Mouse (Mus musculus) liver, embryonic 14.5 days (tissue): ENCODE results near the gene Gm12790. TPM values are rescaled to one million over a fixed set of nuclear protein-coding genes. Genes with fewer than 3 reads are reported as not detected.
"Not testable (repeated sequence)": the region's sequence is repeated elsewhere in the genome, so short reads cannot be mapped to it uniquely, and the experiment has no call there.

Experiments
- ATAC-seq: fragments of 200-750 bp; cut with Nextera tagmentation; 2 replicates; pipeline ENCODE4 v1.8.0; 2017; ENCODE audit warnings: moderate number of reproducible peaks, mild to moderate bottlenecking, moderate library complexity; ENCODE audit not compliant: insufficient read depth
- DNase-seq, 3 experiments: peaks; one replicate each; pipeline ENCODE4 v3.0.0-alpha.2; 2012 to 2013; ENCODE audit warnings: low read depth in 3 of 3, low spot score in 3 of 3
- H3K27ac ChIP-seq: fragments of 300-500 bp; sonication (generic); 2 replicates; pipeline ENCODE4 v1.5.1; 2014; ENCODE audit warnings: moderate library complexity, mild to moderate bottlenecking, control low read depth, inconsistent platforms
- H3K27me3 ChIP-seq: fragments of 300-500 bp; sonication (generic); 2 replicates; pipeline ENCODE4 v1.6.1; 2014; ENCODE audit warnings: mild to moderate bottlenecking, low read length, moderate library complexity; ENCODE audit not compliant: control insufficient read depth, insufficient read depth
- H3K36me3 ChIP-seq: fragments of 300-500 bp; sonication (generic); replicated peaks from 2 replicates; pipeline ENCODE4 v1.6.1; 2014; ENCODE audit warnings: low read depth; ENCODE audit not compliant: control insufficient read depth, insufficient read depth
- H3K4me1 ChIP-seq, 2 experiments: fragments of 200-500 bp in 1 of 2; fragments of 300-500 bp in 1 of 2; sonication (generic) in 1 of 2; replicated peaks; 2 replicates each; pipeline ENCODE4 v1.6.1; 2012 to 2014; ENCODE audit warnings: antibody characterized with exemption in 1 of 2, inconsistent platforms in 1 of 2, low read length in 1 of 2; ENCODE audit not compliant: control insufficient read depth in 2 of 2, insufficient read depth in 2 of 2
- H3K4me2 ChIP-seq: fragments of 300-500 bp; sonication (generic); 2 replicates; pipeline ENCODE4 v1.6.1; 2014; ENCODE audit warnings: low read depth, mild to moderate bottlenecking, control low read depth, moderate library complexity
- H3K4me3 ChIP-seq, 2 experiments: fragments of 200-500 bp in 1 of 2; fragments of 300-500 bp in 1 of 2; sonication (generic) in 1 of 2; 2 replicates each; pipeline ENCODE4 v1.5.1; 2012 to 2014; ENCODE audit warnings: low read depth in 2 of 2, low read length in 2 of 2, mild to moderate bottlenecking in 2 of 2, control low read depth in 1 of 2, inconsistent platforms in 1 of 2, moderate library complexity in 1 of 2; ENCODE audit not compliant: insufficient read depth in 1 of 2
- H3K9ac ChIP-seq: fragments of 300-500 bp; sonication (generic); replicated peaks from 2 replicates; pipeline ENCODE4 v1.6.1; 2014; ENCODE audit warnings: mild to moderate bottlenecking, control low read depth, moderate library complexity
- H3K9me3 ChIP-seq: fragments of 300-500 bp; sonication (generic); 2 replicates; pipeline ENCODE4 v1.6.1; 2016; ENCODE audit warnings: low read length, mixed read lengths; ENCODE audit not compliant: control insufficient read depth
- CTCF ChIP-seq: IDR thresholded peaks from 2 replicates; pipeline ENCODE4 v1.5.1; 2016; ENCODE audit warnings: antibody characterized with exemption, low read depth, control low read depth
- EP300 ChIP-seq: IDR thresholded peaks from 2 replicates; pipeline ENCODE4 v1.6.1; 2016; ENCODE audit warnings: antibody characterized with exemption, low read depth
- WGBS: fragments of 180-500 bp; shearing (Covaris S2); extraction: QIAGEN DNeasy Blood & Tissue Kit; methylation state at CpG from one replicate; pipeline ENCODE4 v1.1.7; 2014; ENCODE audit not compliant: insufficient replicate concordance; 5-methylcytosine and 5-hydroxymethylcytosine counted together
- polyA plus RNA-seq, 2 experiments: library from polyadenylated mRNA; depleted of rRNA in 1 of 2; stranded (reverse) in 1 of 2; unstranded in 1 of 2; fragments of >200 nt; fragmentation: Nextera tagmentation in 1 of 2; extraction: Ambion mirVana in 1 of 2; gene quantifications; 2 replicates each; pipeline versions ENCODE4 v1.2.1 to v1.2.3; 2012 to 2014

The Gm12790 gene
- polyA plus RNA-seq, 2 experiments: not detected

DNA sequence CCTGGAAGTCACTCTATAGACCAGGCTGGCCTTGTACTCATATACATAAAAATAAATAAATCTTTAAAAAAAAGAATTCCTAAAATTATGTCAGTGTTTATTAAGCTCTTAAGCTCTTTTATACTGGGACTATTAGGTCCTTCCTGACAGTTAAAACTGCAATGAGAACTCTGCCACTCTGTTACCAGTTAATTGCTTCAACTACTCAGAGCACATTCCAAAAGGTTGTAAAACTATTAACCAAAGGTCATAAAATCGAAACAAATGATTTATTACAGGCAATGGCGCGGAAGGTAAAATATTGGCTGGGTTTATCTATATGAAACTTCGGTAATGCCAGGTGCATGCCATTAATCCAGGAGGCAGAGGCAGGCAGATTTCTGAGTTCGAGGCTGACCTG is 4.8 kb upstream of the Gm12790 start:
- no peak for DNase-seq
- ATAC-seq: no peak
- no peak for TF ChIP-seq EP300
- TF ChIP-seq CTCF: no peak
- H3K4me1 ChIP-seq: no peaks in the 10 kb centered on the region
- H3K9me3 ChIP-seq: no peaks in the 10 kb centered on the region
- 48% methylated on average over 5 of the region's 5 CpGs for WGBS
- no peaks in the 10 kb centered on the region for H3K36me3 ChIP-seq
- no peak overlapping the region for H3K4me3 ChIP-seq
- no peak overlapping the region for H3K4me2 ChIP-seq
- H3K9ac ChIP-seq: no peak overlapping the region
- H3K27ac ChIP-seq: no peak overlapping the region
- no peaks in the 10 kb centered on the region for H3K27me3 ChIP-seq

DNA sequence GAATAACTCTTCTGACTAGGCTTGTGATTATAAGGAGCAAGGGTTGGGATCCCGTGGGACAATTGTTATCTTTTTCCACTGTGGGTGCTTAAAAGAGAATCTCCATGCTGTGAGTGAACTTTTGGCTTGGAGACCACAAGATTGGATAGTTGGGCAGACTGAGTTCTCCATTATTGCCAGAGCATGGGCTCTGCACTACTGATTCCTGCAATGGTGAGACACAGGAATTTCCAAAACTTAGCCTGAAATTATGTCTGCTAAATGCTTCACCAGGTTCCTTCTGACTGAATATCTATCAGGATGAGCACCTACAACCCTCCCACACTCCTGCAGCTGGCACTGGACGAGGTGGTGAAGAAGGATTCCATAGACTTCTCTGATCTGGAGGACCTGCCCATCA is 40.7 kb downstream of the Gm12790 start, which contains the start of gene Gm12794:
Gene Gm12794, plus strand, starts transcription at position 301 of the 400 bp plus-strand sequence.
- not testable (repeated sequence) for ATAC-seq, H3K9ac ChIP-seq, H3K9me3 ChIP-seq, DNase-seq, H3K27ac ChIP-seq, H3K27me3 ChIP-seq, H3K4me2 ChIP-seq, H3K36me3 ChIP-seq, H3K4me1 ChIP-seq, H3K4me3 ChIP-seq
- WGBS: 43% methylated on average over 1 of the region's 2 CpGs

Other genes with a start within 250 kb of the Gm12790 start
- gene B020004J07Rik, start 137.0 kb downstream of the Gm12790 start, polyA plus RNA-seq (2012; rRNA removed): not detected in 2 replicates
- not detected in 2 replicates for gene B020004J07Rik, start 137.0 kb downstream of the Gm12790 start, polyA plus RNA-seq (2014; fragmentation: Nextera tagmentation; extraction: Ambion mirVana)
- gene C130073F10Rik, start 87.3 kb downstream of the Gm12790 start, polyA plus RNA-seq (2012; rRNA removed): not detected in 2 replicates
- gene C130073F10Rik, start 87.3 kb downstream of the Gm12790 start, polyA plus RNA-seq (2014; fragmentation: Nextera tagmentation; extraction: Ambion mirVana): not detected in 2 replicates
- not detected in 2 replicates for gene Gm12800, start 71.9 kb downstream of the Gm12790 start, polyA plus RNA-seq (2012; rRNA removed)
- not detected in 2 replicates for gene Gm12800, start 71.9 kb downstream of the Gm12790 start, polyA plus RNA-seq (2014; fragmentation: Nextera tagmentation; extraction: Ambion mirVana)
- gene Gm12794, start 40.6 kb downstream of the Gm12790 start, polyA plus RNA-seq (2012; rRNA removed): not detected in 2 replicates
- gene Gm12794, start 40.6 kb downstream of the Gm12790 start, polyA plus RNA-seq (2014; fragmentation: Nextera tagmentation; extraction: Ambion mirVana): not detected in 2 replicates
- gene Gm12789, start 5.6 kb upstream of the Gm12790 start, polyA plus RNA-seq (2012; rRNA removed): not detected in 2 replicates
- gene Gm12789, start 5.6 kb upstream of the Gm12790 start, polyA plus RNA-seq (2014; fragmentation: Nextera tagmentation; extraction: Ambion mirVana): not detected in 2 replicates
- gene Pde4b, start 106.5 kb upstream of the Gm12790 start, polyA plus RNA-seq (2012; rRNA removed): 1.2 and 1.5 TPM in 2 replicates
- gene Pde4b, start 106.5 kb upstream of the Gm12790 start, polyA plus RNA-seq (2014; fragmentation: Nextera tagmentation; extraction: Ambion mirVana): 2.1 and 2.3 TPM in 2 replicates